Mouse (Mus musculus): ENCODE measurements around the gene Capn12. TPM values are rescaled to one million over a fixed set of nuclear protein-coding genes. Genes with fewer than 3 reads are reported as not detected.

The Capn12 gene
- polyA plus RNA-seq, 1 experiment from 2014 or later: 0.57 TPM

DNA sequence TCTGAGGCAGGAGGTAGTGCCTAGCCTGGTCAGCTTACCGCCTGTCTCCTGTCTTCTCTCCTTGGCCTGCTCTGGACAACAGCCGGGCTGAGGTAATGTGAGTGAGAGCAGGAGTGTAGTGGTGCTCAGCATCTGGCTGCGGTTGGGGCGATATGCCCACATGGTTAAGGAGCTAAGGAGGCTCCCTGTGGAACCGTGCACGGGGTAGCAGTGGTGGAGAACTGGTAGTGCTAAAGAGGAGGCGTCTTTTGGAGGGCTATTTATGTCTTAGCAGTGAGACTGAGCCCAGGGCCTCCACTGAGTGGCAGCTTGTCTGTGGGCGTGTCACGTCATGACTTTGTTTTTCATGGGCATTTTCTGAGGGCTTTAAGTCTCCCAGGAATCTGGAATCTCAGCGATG is 22.6 kb downstream of the Capn12 start:
- WGBS: 88% methylated on average over 10 of the region's 10 CpGs
- ATAC-seq (ENCODE audit: low FRiP score): no peak

DNA sequence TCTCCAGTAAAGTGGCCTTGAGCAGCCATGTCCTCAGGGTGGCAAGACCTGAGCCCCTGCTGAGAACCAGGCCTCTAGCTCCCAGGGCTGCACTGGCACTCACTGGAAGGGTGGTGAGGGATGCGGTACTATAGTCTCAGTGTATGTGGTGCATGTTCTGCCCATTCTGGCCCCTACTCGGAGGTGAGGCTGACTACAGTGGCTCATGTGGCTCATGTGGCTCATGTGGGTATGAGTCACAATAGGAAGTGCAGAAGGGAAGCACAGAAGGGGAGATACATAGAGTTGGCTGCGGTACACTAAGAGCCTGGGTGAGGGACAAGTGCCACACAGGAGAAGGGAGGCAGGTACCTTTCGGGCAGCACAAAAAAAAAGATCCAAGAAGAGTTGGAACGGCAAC is 26.0 kb downstream of the Capn12 start:
- H3K27me3 ChIP-seq: no peaks in the 10 kb centered on the region
- H3K4me3 ChIP-seq (replicated peaks): no peak overlapping the region
- no peak overlapping the region for H3K4me2 ChIP-seq
- H3K9ac ChIP-seq: no peak overlapping the region
- 95% methylated on average over 5 of the region's 5 CpGs for WGBS
- no peaks in the 10 kb centered on the region for H3K9me3 ChIP-seq
- H3K4me1 ChIP-seq: no peaks in the 10 kb centered on the region
- H3K36me3 ChIP-seq (replicated peaks): peaks cover 95% of the 10 kb centered on the region
- no peak for ATAC-seq (ENCODE audit: low FRiP score)
- no peak overlapping the region for H3K27ac ChIP-seq

More for the DNA sequence above, 22.6 kb downstream of the Capn12 start:
- Histone ChIP-seq H3K4me1 (no peaks in the 10 kb centered on the region), H3K27ac (no peak overlapping the region), H3K9ac (no peak overlapping the region), H3K4me3 (replicated peaks) (no peak overlapping the region), H3K4me2 (no peak overlapping the region), H3K27me3 (no peaks in the 10 kb centered on the region), H3K9me3 (no peaks in the 10 kb centered on the region), H3K36me3 (replicated peaks) (peaks cover 99% of the 10 kb centered on the region)

DNA sequence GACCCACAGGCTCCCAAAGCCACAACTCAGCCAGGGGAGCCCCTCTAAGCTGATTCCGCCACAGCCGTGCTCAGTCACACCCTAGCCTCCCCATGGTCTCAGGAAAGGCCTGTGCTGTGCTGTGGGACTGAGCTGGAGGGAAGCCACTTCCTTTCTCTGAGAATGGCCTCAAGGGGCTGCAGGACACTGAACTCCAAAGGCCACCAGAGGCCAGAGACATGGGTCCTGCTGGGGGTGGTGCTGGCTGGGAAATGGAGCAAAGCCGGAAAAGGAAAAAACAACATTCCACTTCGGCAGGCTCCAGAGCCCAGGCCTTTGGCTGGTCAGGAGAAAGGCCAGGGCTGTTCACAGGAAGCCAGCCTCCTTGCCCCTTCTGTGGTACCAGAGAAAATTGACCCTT is 30.4 kb downstream of the Capn12 start:
- H3K4me2 ChIP-seq: no peak overlapping the region
- H3K36me3 ChIP-seq (replicated peaks): peaks cover 95% of the 10 kb centered on the region
- H3K27me3 ChIP-seq: no peaks in the 10 kb centered on the region
- H3K27ac ChIP-seq: no peak overlapping the region
- H3K4me3 ChIP-seq (replicated peaks): no peak overlapping the region
- no peaks in the 10 kb centered on the region for H3K9me3 ChIP-seq
- no peak overlapping the region for H3K9ac ChIP-seq
- 82% methylated on average over 4 of the region's 4 CpGs for WGBS
- no peaks in the 10 kb centered on the region for H3K4me1 ChIP-seq
- ATAC-seq (ENCODE audit: low FRiP score): no peak

DNA sequence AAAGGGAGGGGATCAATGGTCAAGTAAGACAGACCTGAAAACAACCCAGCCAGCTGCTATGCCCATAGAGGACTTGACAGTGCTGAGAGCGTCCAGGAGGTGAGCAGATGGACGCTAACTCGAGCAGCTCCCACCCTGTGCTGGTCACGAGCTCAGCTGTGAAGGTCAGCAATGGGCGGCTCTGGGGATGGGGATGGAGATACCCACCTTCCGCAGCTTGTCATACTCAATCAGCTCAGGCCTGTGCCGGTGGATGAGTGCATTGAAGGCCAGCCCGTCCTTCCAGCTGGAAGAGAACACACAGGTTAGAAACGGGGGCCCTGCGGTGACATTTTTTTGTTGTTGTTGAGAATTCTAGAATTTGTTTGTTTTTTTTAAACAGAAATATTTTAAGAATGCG is 31.9 kb downstream of the Capn12 start:
- H3K4me2 ChIP-seq: no peak overlapping the region
- H3K4me1 ChIP-seq: no peaks in the 10 kb centered on the region
- H3K27ac ChIP-seq: no peak overlapping the region
- H3K27me3 ChIP-seq: no peaks in the 10 kb centered on the region
- no peak overlapping the region for H3K9ac ChIP-seq
- no peaks in the 10 kb centered on the region for H3K9me3 ChIP-seq
- ATAC-seq (ENCODE audit: low FRiP score): no peak
- H3K36me3 ChIP-seq (replicated peaks): peaks cover 95% of the 10 kb centered on the region
- H3K4me3 ChIP-seq (replicated peaks): no peak overlapping the region
- 87% methylated on average over 11 of the region's 11 CpGs for WGBS

DNA sequence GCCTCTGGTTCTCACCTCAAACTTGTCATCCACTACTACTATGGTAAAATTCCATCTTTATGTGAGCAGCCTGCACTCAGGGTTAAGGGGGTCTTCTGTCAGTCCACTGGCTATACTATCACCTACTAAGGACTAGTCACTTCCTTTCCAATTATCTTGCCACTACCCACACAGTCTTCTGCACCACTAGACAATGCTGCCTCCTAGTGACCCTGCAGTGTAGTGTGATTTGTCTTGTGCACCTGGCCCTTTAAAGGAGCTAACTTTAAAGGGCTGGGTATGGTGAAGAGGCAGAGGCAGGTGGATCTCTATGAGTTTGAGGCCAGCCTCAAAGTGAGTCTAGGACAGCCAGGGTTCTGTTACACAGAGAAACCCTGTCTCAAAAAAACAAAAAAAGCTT is 35.3 kb downstream of the Capn12 start:
- no peak overlapping the region for H3K9ac ChIP-seq
- no peaks in the 10 kb centered on the region for H3K27me3 ChIP-seq
- no peak for ATAC-seq (ENCODE audit: low FRiP score)
- H3K27ac ChIP-seq: no peak overlapping the region
- H3K4me3 ChIP-seq (replicated peaks): no peak overlapping the region
- peaks cover 75% of the 10 kb centered on the region for H3K36me3 ChIP-seq (replicated peaks)
- H3K4me2 ChIP-seq: no peak overlapping the region
- H3K9me3 ChIP-seq: no peaks in the 10 kb centered on the region
- peaks cover 17% of the 10 kb centered on the region; the same call in 1 of the 2 replicates for H3K4me1 ChIP-seq

DNA sequence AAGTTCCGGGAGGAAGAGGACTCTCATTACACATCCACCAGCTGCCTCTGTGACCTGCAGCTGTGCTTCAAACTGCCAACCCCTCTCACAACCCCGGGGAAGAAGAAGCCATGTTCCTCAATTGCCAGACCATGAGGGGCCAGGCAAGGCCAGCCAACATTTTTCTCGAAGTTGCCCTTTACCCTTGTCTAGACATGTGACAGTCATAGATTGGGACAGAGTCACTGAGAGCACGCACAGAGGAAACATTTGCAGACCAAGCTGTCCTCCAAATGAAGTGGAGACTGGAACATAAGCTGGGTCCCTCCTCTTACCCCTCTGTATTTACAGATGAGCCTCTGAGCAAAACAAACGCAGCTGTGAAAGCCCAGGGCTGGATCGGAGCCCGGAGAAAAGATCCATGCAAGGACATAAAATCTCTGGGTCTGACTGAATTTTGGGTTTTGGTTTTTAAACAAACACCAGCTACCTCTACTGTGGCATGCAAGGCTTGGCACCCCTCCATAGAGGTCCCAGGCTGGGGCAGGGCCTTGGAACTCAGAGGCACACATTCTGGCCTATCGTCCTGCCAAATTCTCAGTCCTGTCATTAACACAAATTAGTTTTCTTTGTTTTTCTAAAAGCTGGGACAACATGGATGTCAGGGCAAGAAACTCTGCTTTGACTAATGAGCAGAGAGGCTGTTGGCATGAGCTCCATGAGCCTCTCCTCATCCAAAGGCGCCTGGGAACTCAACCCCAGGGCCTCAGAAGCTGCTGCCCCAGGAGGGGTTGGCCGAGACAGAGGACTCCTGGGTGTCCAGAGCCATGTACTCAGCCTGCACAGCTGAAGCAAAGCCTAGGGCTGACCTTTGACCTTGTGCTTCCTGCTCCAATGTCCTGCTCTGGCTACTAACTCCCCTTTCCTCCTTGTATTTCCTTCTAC is 36.5 kb downstream of the Capn12 start:
- Histone ChIP-seq H3K4me3 (replicated peaks) (no peak overlapping the region), H3K4me2 (no peak overlapping the region), H3K9me3 (no peaks in the 10 kb centered on the region), H3K9ac (no peak overlapping the region), H3K27ac (no peak overlapping the region), H3K36me3 (replicated peaks) (peaks cover 62% of the 10 kb centered on the region), H3K4me1 (peaks cover 24% of the 10 kb centered on the region), H3K27me3 (no peaks in the 10 kb centered on the region)
- WGBS: 87% methylated on average over 10 of the region's 10 CpGs
- no peak for ATAC-seq (ENCODE audit: low FRiP score)

DNA sequence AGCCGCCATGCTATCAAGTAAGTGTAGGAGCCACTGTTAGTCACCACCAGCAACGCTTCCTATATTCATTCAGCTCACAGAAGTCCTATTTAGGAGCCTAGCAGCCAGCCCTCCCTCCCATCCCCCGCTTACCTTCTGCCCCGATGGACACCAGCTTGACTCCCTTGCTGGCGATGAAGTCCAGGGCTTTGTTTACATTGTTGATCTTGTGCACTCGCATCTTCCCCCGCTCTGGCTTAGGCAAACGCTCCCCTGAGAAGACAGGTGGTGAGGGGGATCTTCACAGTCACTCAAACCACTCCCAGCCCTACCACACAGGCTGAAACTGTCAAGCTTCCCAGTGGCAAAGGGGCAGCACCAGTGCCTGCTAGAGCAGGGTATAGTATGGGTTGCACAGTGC is 37.3 kb downstream of the Capn12 start:
- Histone ChIP-seq H3K4me2 (no peak overlapping the region), H3K36me3 (replicated peaks) (peaks cover 55% of the 10 kb centered on the region), H3K4me1 (peaks cover 31% of the 10 kb centered on the region)

DNA sequence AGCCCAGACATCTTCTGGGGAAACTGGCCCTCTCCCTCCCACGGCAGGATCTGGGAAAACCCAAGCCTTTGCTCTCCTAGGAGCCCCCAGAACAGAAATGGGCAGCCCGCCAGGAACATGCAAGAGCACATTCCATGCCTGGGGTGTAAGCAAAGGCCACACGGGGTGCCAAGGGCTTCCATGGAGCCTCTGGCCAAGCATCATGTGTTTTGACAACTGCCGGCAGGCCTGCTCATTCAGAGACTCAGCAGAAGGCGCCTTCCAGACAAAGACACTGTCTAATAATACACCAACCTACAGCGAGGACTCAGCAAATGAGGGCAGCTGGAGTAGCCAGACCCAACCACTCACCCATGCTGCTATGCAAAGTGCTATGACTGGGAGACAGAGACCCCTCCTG is 38.6 kb downstream of the Capn12 start:
- H3K36me3 ChIP-seq (replicated peaks): peaks cover 42% of the 10 kb centered on the region
- WGBS: 18% methylated on average over 6 of the region's 6 CpGs
- ATAC-seq (ENCODE audit: low FRiP score): peak; percentile 81; the same call in 1 of the 2 replicates

More for the DNA sequence above, 37.3 kb downstream of the Capn12 start:
- no peaks in the 10 kb centered on the region for H3K27me3 ChIP-seq
- H3K27ac ChIP-seq: no peak overlapping the region
- H3K4me3 ChIP-seq (replicated peaks): no peak overlapping the region
- no peaks in the 10 kb centered on the region for H3K9me3 ChIP-seq
- no peak overlapping the region for H3K9ac ChIP-seq
- ATAC-seq (ENCODE audit: low FRiP score): no peak
- WGBS: 88% methylated on average over 8 of the region's 8 CpGs

DNA sequence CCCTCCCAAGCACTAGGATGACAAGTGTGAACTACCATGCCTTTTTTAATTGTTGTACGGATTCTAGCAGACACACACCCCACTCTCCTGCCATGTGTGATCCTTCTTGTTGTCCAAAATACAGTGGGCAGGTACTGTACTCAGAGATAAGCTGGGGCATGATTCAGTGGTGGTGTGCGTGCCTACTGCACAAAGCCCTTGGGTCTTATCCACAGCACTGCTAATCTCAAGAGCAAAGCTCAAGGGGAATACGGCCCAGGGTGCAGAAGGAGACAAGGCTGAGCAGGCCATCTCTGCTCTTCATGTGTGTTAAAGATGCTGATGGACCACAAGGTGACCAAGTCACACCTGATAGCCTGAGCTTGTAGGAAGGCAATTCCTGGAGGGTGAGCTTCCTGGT is 40.0 kb downstream of the Capn12 start:
- Histone ChIP-seq H3K9ac (no peak overlapping the region), H3K27me3 (no peaks in the 10 kb centered on the region), H3K27ac (no peak overlapping the region), H3K4me1 (peaks cover 57% of the 10 kb centered on the region), H3K4me3 (replicated peaks) (no peak overlapping the region), H3K9me3 (no peaks in the 10 kb centered on the region), H3K36me3 (replicated peaks) (peaks cover 28% of the 10 kb centered on the region), H3K4me2 (no peak overlapping the region)
- WGBS: 95% methylated on average over 3 of the region's 3 CpGs
- no peak for ATAC-seq (ENCODE audit: low FRiP score)

More for the DNA sequence above, 38.6 kb downstream of the Capn12 start:
- H3K4me3 ChIP-seq (replicated peaks): no peak overlapping the region
- no peaks in the 10 kb centered on the region for H3K27me3 ChIP-seq
- no peak overlapping the region for H3K9ac ChIP-seq
- H3K4me2 ChIP-seq: 0 out of 2 replicates have a peak overlapping the region, but pooled peaks have one; percentile 11
- no peaks in the 10 kb centered on the region for H3K9me3 ChIP-seq
- H3K4me1 ChIP-seq: peaks cover 44% of the 10 kb centered on the region
- H3K27ac ChIP-seq: peak overlapping the region; percentile 69

DNA sequence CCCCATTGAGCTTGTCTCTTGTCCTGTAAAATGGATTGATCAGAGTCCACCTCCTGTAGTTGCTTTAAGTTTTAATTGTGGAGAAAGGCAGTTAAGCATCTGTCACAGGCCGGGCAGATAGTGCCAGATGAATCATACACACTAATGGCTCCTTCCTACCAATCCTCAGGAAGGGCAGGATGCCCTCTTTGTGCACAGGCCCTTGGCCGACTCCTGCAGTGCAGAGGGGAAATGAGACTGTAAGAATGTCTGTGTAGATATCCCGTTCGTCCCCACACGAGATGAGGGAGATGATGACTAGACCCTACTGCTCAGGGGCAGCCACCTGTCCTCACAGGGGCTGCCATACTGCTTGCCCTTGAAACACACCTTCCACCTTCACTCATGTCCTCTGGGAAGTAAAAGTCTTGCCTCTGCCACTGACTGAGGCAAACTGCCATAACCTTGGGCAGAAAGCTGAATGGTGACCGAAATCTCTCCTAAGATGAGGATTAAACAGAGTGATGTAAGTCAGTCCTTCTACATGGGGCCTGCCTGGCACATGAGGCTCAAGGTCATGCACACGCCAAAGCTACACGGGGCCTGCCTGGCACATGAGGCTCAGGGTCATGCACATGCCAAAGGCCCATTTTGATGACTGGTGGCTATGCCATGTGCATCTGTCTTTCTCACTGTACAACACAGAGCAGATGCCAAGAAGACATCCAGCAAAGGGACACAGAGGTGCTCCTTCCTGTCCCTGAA is 40.7 kb downstream of the Capn12 start:
- Histone ChIP-seq H3K27me3 (no peaks in the 10 kb centered on the region), H3K9me3 (no peaks in the 10 kb centered on the region), H3K9ac (no peak overlapping the region), H3K4me1 (peaks cover 59% of the 10 kb centered on the region), H3K36me3 (replicated peaks) (peaks cover 21% of the 10 kb centered on the region), H3K4me3 (replicated peaks) (no peak overlapping the region), H3K4me2 (no peak overlapping the region), H3K27ac (no peak overlapping the region)
- ATAC-seq (ENCODE audit: low FRiP score): no peak
- WGBS: 87% methylated on average over 8 of the region's 8 CpGs

DNA sequence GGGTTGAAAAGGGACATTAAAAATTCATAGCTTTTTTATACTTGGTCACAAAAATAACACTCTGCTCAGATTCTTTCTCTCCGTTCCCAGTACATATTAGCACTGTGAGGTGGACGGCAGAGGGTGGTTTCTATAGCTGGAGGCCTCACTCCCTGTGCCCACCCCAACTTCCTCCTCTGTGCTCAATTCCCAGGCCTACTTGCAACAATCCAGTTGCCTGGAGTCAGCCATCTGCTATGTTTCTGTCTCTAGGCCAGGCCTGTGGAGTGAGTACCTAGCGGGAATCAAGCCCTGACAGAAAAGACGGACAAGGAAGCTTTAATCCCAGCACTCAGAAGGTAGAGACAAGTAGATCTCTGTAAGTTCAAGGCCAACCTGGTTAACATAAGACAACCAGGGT is 41.4 kb downstream of the Capn12 start:
- no peak overlapping the region for H3K27ac ChIP-seq
- no peaks in the 10 kb centered on the region for H3K9me3 ChIP-seq
- no peaks in the 10 kb centered on the region for H3K27me3 ChIP-seq
- 69% methylated on average over 4 of the region's 4 CpGs for WGBS
- H3K4me2 ChIP-seq: no peak overlapping the region
- H3K36me3 ChIP-seq (replicated peaks): peaks cover 14% of the 10 kb centered on the region
- peaks cover 59% of the 10 kb centered on the region for H3K4me1 ChIP-seq
- no peak overlapping the region for H3K4me3 ChIP-seq (replicated peaks)
- no peak overlapping the region for H3K9ac ChIP-seq
- no peak for ATAC-seq (ENCODE audit: low FRiP score)

DNA sequence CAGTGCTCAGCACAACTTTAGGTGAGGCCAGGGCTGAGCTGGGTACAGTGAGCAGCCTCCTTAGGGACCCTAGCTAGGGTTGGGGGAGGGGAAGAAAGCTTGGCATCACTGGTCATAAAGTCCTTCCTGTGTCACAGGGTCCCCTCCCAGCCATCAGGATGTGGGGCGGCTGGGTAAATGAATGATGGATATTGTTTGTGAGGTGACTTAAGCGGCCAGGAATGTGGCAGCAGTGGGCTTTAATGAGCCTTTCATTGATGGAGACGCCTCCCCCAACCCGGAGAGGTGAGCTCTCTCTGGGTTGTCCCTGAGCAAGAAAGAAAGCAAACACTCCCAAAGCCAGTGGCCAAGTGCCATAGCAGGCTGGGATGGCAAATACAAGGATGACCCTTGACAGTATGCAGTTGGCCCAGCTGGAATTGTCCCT is 42.7 kb downstream of the Capn12 start:
- Histone ChIP-seq H3K27me3 (no peaks in the 10 kb centered on the region), H3K27ac (peak overlapping the region; percentile 65), H3K4me3 (replicated peaks) (no peak overlapping the region), H3K9me3 (no peaks in the 10 kb centered on the region), H3K36me3 (replicated peaks) (peaks cover 1% of the 10 kb centered on the region), H3K9ac (peak overlapping the region; percentile 36), H3K4me2 (peak overlapping the region; percentile 15; the same call in 1 of the 2 replicates), H3K4me1 (peaks cover 60% of the 10 kb centered on the region)
- WGBS: 5% methylated on average over 4 of the region's 4 CpGs
- ATAC-seq (ENCODE audit: low FRiP score): 0 out of 2 replicates have a peak, but pooled peaks have one; percentile 27
